Mouse (Mus musculus): Measurements from ENCODE around the gene Arg2.

- TF ChIP-seq CTCF (IDR thresholded peaks at IDR 0.05; ENCODE audit: low read depth) (no peak), EP300 (optimal IDR thresholded peaks at IDR 0.05) (no peak)
Measured at GRCm38 (mm10) chr12:79139417-79139816, 8.8 kb downstream of the Arg2 start.

Data from stomach, postnatal 0 days (tissue).